Mouse (Mus musculus) liver, embryonic 14.5 days (tissue): ENCODE data around the gene Dnah14.

Experiments used
- CTCF ChIP-seq: IDR thresholded peaks from 2 replicates; pipeline ENCODE4 v1.5.1; 2016; ENCODE audit warnings: antibody characterized with exemption, low read depth, control low read depth
- EP300 ChIP-seq: IDR thresholded peaks from 2 replicates; pipeline ENCODE4 v1.6.1; 2016; ENCODE audit warnings: antibody characterized with exemption, low read depth

GRCm38 (mm10) chr1:181555475-181555874 is 20.9 kb upstream of the Dnah14 start:
- TF ChIP-seq CTCF, result no peak
- TF ChIP-seq EP300, result no peak
